Mouse (Mus musculus) embryonic fibroblast, embryonic 13.5 days (primary cell): Measurements from ENCODE around the gene Fam69a. TPM values are rescaled to one million over a fixed set of nuclear protein-coding genes. Genes with fewer than 3 reads are reported as not detected.
A peak's percentile ranks its signal among the peaks of the same experiment; 100 is the strongest.
"Not testable (repeated sequence)": the region's sequence is repeated elsewhere in the genome, so short reads cannot be mapped to it uniquely, and the experiment has no call there.

Experiments used
- H3K27ac ChIP-seq: 2 replicates; pipeline ENCODE4 v1.5.1; 2012; ENCODE audit warnings: low read length, control low read depth, inconsistent platforms; ENCODE audit not compliant: insufficient read depth
- H3K4me1 ChIP-seq: 2 replicates; pipeline ENCODE4 v1.6.1; 2011; ENCODE audit warnings: low read length; ENCODE audit not compliant: control insufficient read depth, insufficient read depth
- H3K4me3 ChIP-seq: 2 replicates; pipeline ENCODE4 v1.5.1; 2011; ENCODE audit warnings: mild to moderate bottlenecking, control low read depth, low read length; ENCODE audit not compliant: insufficient read depth
- CTCF ChIP-seq: IDR thresholded peaks from 2 replicates; pipeline ENCODE4 v1.5.1; 2011; ENCODE audit warnings: mild to moderate bottlenecking, control low read depth, low read length, moderate library complexity, borderline replicate concordance; ENCODE audit not compliant: insufficient read depth
- POLR2A ChIP-seq: IDR thresholded peaks from 2 replicates; pipeline ENCODE4 v1.6.1; 2011; ENCODE audit warnings: low read depth, mild to moderate bottlenecking, control low read depth, low read length, moderate library complexity
- polyA plus RNA-seq: library from polyadenylated mRNA; stranded (reverse); fragments of >200 nt; gene quantifications from 2 replicates; pipeline ENCODE4 v1.2.4, GENCODE M21; 2011; ENCODE audit warnings: low read depth; ENCODE audit not compliant: missing spikeins, insufficient read length

The Fam69a gene
- polyA plus RNA-seq, 1 experiment: 15.4 TPM

- TF ChIP-seq CTCF (no peak), POLR2A (no peak)
- no peak overlapping the region for H3K4me3 ChIP-seq
- no peaks in the 10 kb centered on the region for H3K4me1 ChIP-seq
- H3K27ac ChIP-seq: no peak overlapping the region
Observed at GRCm38 (mm10) chr5:107915280-107915679, 71.6 kb downstream of the Fam69a start.

- H3K4me1 ChIP-seq: no peaks in the 10 kb centered on the region
- TF ChIP-seq CTCF (no peak), POLR2A (no peak)
- H3K4me3 ChIP-seq: no peak overlapping the region
- H3K27ac ChIP-seq: no peak overlapping the region
Observed at GRCm38 (mm10) chr5:107911012-107911411, 75.9 kb downstream of the Fam69a start.

GRCm38 (mm10) chr5:107910084-107910616, 76.7 kb downstream of the Fam69a start:
- no peak for TF ChIP-seq POLR2A
- Histone ChIP-seq H3K4me1 (no peaks in the 10 kb centered on the region), H3K4me3 (no peak overlapping the region), H3K27ac (no peak overlapping the region)

GRCm38 (mm10) chr5:107909668-107910067, 77.2 kb downstream of the Fam69a start:
- no peaks in the 10 kb centered on the region for H3K4me1 ChIP-seq
- H3K27ac ChIP-seq: no peak overlapping the region
- TF ChIP-seq POLR2A: no peak
- no peak for TF ChIP-seq CTCF

GRCm38 (mm10) chr5:107908514-107909110, 78.3 kb downstream of the Fam69a start:
- Histone ChIP-seq H3K4me1 (no peaks in the 10 kb centered on the region), H3K27ac (no peak overlapping the region), H3K4me3 (no peak overlapping the region)
- no peak for TF ChIP-seq CTCF
- TF ChIP-seq POLR2A: no peak

More at GRCm38 (mm10) chr5:107909668-107910067, 77.2 kb downstream of the Fam69a start:
- no peak overlapping the region for H3K4me3 ChIP-seq

GRCm38 (mm10) chr5:107904325-107904724, 82.6 kb downstream of the Fam69a start:
- Histone ChIP-seq H3K4me1 (no peaks in the 10 kb centered on the region), H3K4me3 (no peak overlapping the region), H3K27ac (no peak overlapping the region)
- TF ChIP-seq CTCF (no peak), POLR2A (no peak)

- Histone ChIP-seq H3K27ac (0 out of 2 replicates have a peak overlapping the region, but pooled peaks have one; percentile 21), H3K4me1 (no peaks in the 10 kb centered on the region), H3K4me3 (peak overlapping the region; percentile 69)
- 0 out of 2 replicates have a peak, but pooled peaks have one; percentile 6 for TF ChIP-seq POLR2A
- no peak for TF ChIP-seq CTCF
Observed at GRCm38 (mm10) chr5:107901014-107901615, 85.8 kb downstream of the Fam69a start.

- Histone ChIP-seq H3K4me3 (peak within 1 kb of the TSS; percentile 69), H3K4me1 (no peaks in the 10 kb centered on the region), H3K27ac (0 out of 2 replicates have a peak within 1 kb of the TSS, but pooled peaks have one; percentile 21)
- peak; percentile 95 for TF ChIP-seq POLR2A
- peak; percentile 92 for TF ChIP-seq CTCF
Observed at GRCm38 (mm10) chr5:107900206-107901013, 86.5 kb downstream of the Fam69a start, which contains the start of gene Rpl5. Gene Rpl5, plus strand, starts transcription at chr5:107900502.

GRCm38 (mm10) chr5:107896265-107896664, 90.6 kb downstream of the Fam69a start:
- no peak overlapping the region for H3K4me3 ChIP-seq
- no peaks in the 10 kb centered on the region for H3K4me1 ChIP-seq
- TF ChIP-seq CTCF (no peak), POLR2A (no peak)
- no peak overlapping the region for H3K27ac ChIP-seq

GRCm38 (mm10) chr5:107894676-107895075, 92.2 kb downstream of the Fam69a start:
- Histone ChIP-seq H3K27ac (no peak overlapping the region), H3K4me3 (no peak overlapping the region), H3K4me1 (no peaks in the 10 kb centered on the region)
- TF ChIP-seq CTCF: no peak
- no peak for TF ChIP-seq POLR2A

- not testable (repeated sequence) for H3K27ac ChIP-seq, H3K4me1 ChIP-seq, H3K4me3 ChIP-seq
Observed at GRCm38 (mm10) chr5:107891515-107891914, 95.4 kb downstream of the Fam69a start.
